Mouse (Mus musculus): ENCODE data around the gene Ankrd28. TPM values are rescaled to one million over a fixed set of nuclear protein-coding genes. Genes with fewer than 3 reads are reported as not detected.
A peak's percentile ranks its signal among the peaks of the same experiment; 100 is the strongest.

Ankrd28 gene
- polyA plus RNA-seq, 1 experiment from 2014 or later, result 9.1 TPM

DNA sequence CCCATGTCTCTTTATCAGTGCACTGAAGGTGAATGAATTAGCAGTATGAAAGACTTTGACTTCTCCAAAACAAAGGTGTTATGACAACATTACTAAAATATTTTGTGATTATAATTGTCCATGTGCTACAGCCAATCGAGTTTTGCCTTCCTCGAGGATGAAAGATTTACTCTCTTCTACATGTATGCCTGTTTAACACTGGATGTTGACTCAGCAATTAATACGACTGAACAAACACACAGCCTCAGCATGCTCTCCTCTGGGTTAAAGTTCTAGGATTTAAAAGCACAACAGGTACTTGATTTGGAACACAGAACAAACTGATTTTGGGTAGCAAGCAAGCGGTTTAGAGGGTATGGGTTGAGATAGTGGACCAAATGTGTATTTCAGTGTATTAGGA lies 1.6 kb upstream of the Ankrd28 start:
- ATAC-seq (ENCODE audit: low FRiP score), result no peak
- Histone ChIP-seq H3K4me2 (peak overlapping the region; percentile 70), H3K36me3 (no peaks in the 10 kb centered on the region), H3K27me3 (replicated peaks) (no peaks in the 10 kb centered on the region), H3K4me1 (peaks cover 19% of the 10 kb centered on the region), H3K9ac (replicated peaks) (0 out of 2 replicates have a peak overlapping the region, but pooled peaks have one; percentile 68), H3K4me3 (replicated peaks) (peak overlapping the region; percentile 96), H3K27ac (replicated peaks) (peak overlapping the region; percentile 91; the same call in 1 of the 2 replicates), H3K9me3 (replicated peaks) (no peaks in the 10 kb centered on the region; the same call in 1 of the 2 replicates)
- 44% methylated on average over 4 of the region's 4 CpGs for WGBS

DNA sequence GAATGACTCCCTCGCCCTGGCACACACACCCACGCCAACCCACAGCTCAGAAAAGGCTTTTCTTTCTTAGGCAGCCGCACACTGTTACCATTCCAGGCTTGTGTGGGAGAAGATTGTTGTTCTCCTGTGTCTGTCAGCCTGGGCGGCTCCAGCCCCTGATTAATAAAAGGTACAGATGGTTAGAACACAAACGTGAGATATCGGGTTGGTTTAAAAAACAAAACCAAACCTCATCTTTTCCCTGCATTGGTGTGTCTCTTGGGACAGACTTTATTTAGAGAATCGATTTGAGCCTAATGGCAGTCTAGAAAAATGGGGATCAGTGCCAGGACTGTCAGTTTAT lies 890 bp upstream of the Ankrd28 start:
- H3K36me3 ChIP-seq, result no peaks in the 10 kb centered on the region
- WGBS, result 2% methylated on average over 7 of the region's 7 CpGs
- peak overlapping the region; percentile 91 for H3K27ac ChIP-seq (replicated peaks)
- peak overlapping the region; percentile 68 for H3K9ac ChIP-seq (replicated peaks)
- no peaks in the 10 kb centered on the region for H3K27me3 ChIP-seq (replicated peaks)
- peak overlapping the region; percentile 70 for H3K4me2 ChIP-seq
- H3K4me1 ChIP-seq, result peaks cover 19% of the 10 kb centered on the region
- H3K9me3 ChIP-seq (replicated peaks), result no peaks in the 10 kb centered on the region
- H3K4me3 ChIP-seq (replicated peaks), result peak overlapping the region; percentile 96
- peak; percentile 46 for ATAC-seq (ENCODE audit: low FRiP score)

DNA sequence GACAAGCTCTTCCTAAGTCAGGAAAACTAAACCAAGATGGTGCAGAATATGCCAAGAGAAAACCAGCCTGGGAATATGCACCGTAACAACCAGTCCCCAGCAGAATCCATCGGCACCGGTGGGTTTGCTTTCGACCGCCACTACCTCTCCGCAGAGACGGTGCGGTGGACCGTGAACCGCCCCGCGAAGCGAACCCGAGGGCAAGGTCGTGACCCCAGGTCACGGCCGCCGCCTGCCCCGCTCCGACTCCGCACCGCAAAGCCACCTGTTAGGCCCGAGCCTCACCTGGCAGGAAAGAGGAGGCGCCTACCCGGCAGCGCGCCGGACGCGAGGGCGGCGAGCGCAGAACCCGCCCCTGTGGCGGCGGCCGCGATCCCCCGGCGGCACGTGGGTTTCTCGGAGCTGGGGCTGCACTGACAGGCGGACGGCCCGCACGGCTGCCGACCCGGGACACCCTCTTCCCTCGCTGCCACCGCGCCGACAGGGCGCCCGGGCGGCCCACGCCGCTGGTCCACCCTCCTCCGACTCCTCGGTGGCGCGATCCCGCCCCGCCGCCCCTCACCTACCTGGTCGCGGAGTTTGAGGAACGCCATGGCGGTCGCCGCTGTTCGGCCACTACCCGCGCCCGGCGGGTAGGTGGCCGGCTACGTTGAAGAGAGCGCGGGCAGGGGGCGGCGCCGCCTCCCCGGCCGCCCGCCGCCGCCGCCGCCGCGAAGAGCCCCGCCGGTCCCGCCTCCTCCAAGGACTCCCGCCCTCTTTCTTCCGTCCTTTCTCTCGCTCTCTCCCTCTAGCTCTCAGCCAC lies 489 bp downstream of the Ankrd28 start:
- H3K27me3 ChIP-seq (replicated peaks), result no peaks in the 10 kb centered on the region
- peak overlapping the region; percentile 92 for H3K27ac ChIP-seq (replicated peaks)
- no peaks in the 10 kb centered on the region for H3K9me3 ChIP-seq (replicated peaks)
- peaks cover 19% of the 10 kb centered on the region for H3K4me1 ChIP-seq
- no peak; the same call in none of the 2 replicates for ATAC-seq (ENCODE audit: low FRiP score)
- H3K4me2 ChIP-seq, result peak overlapping the region; percentile 80
- peak overlapping the region; percentile 87 for H3K9ac ChIP-seq (replicated peaks)
- under 1% methylated on average over 92 of the region's 97 CpGs for WGBS
- peak overlapping the region; percentile 96 for H3K4me3 ChIP-seq (replicated peaks)
- no peaks in the 10 kb centered on the region for H3K36me3 ChIP-seq

DNA sequence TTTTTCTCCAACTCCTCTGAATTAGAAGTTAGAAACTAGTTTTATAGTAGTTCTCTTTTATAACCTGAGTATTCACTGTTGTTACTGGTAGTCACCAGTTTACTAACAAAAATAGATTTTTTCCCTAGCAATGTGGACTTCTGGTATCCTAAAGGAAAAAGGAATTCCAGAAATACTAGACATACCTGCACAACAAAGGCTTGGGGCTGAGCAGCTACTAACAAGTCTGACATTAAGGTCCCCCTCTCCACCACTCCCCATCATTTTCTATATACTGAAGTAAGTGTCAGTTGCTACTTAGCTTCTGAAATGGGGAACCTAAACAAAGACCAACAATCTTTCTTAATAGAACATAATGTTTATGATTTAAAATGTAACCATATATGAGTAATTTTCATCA lies 3.2 kb downstream of the Ankrd28 start:
- H3K27ac ChIP-seq (replicated peaks), result no peak overlapping the region
- no peak overlapping the region for H3K9ac ChIP-seq (replicated peaks)
- no peaks in the 10 kb centered on the region for H3K27me3 ChIP-seq (replicated peaks)
- no peaks in the 10 kb centered on the region for H3K9me3 ChIP-seq (replicated peaks)
- no peak overlapping the region for H3K4me3 ChIP-seq (replicated peaks)
- no peaks in the 10 kb centered on the region for H3K36me3 ChIP-seq
- no peak for ATAC-seq (ENCODE audit: low FRiP score)
- H3K4me1 ChIP-seq, result peaks cover 17% of the 10 kb centered on the region
- no peak overlapping the region for H3K4me2 ChIP-seq

DNA sequence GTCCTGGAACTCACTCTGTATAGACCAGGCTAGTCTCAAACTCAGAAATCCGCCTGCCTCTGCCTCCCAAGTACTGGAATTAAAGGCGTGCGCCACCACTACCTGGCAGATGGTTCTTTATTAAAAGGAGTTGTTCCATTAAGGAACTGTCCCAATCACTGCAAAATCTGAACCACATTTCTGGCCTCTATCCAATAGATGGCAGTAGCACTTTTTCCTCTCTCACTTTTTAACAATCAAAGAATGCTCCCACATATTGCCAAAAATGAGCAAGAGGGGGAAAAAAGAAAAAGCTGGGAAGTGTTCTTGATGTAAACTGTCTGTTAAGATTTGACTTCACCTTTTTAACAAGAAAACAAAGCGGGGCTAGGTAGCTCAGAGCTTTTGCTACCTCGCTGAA lies 20.5 kb downstream of the Ankrd28 start:
- no peaks in the 10 kb centered on the region for H3K27me3 ChIP-seq (replicated peaks)
- no peaks in the 10 kb centered on the region for H3K4me1 ChIP-seq
- no peak overlapping the region for H3K4me3 ChIP-seq (replicated peaks)
- H3K9ac ChIP-seq (replicated peaks), result no peak overlapping the region
- H3K27ac ChIP-seq (replicated peaks), result no peak overlapping the region
- no peaks in the 10 kb centered on the region for H3K36me3 ChIP-seq
- ATAC-seq (ENCODE audit: low FRiP score), result no peak
- 95% methylated on average over 5 of the region's 5 CpGs for WGBS
- no peak overlapping the region for H3K4me2 ChIP-seq
- H3K9me3 ChIP-seq (replicated peaks), result no peaks in the 10 kb centered on the region

DNA sequence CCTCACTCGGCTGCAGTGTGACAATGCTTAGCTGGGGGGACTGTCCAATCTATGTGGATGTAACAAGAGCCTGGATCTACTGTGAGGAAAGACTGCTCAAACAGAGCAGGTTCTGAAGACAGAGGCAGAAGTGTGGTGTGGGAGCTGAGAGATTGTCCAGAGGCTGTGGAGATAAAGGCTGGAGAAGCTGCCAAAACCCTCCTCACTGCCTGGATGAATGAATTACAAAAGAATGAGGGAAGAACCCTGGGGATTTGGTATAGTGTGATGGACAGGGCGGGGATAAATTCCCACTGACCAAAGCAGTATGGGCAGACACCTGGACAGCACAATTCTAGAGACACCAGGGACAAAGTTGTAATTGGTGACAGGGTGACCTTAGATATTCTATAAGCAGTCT lies 26.7 kb downstream of the Ankrd28 start:
- H3K27ac ChIP-seq (replicated peaks), result no peak overlapping the region
- H3K9me3 ChIP-seq (replicated peaks), result no peaks in the 10 kb centered on the region
- H3K4me2 ChIP-seq, result no peak overlapping the region
- no peak overlapping the region for H3K4me3 ChIP-seq (replicated peaks)
- H3K9ac ChIP-seq (replicated peaks), result no peak overlapping the region
- H3K36me3 ChIP-seq, result no peaks in the 10 kb centered on the region
- WGBS, result 49% methylated on average over 2 of the region's 2 CpGs
- no peak for ATAC-seq (ENCODE audit: low FRiP score)
- no peaks in the 10 kb centered on the region for H3K27me3 ChIP-seq (replicated peaks)
- 0 out of 2 replicates have a peak, but pooled peaks cover 2% of the 10 kb centered on the region for H3K4me1 ChIP-seq

DNA sequence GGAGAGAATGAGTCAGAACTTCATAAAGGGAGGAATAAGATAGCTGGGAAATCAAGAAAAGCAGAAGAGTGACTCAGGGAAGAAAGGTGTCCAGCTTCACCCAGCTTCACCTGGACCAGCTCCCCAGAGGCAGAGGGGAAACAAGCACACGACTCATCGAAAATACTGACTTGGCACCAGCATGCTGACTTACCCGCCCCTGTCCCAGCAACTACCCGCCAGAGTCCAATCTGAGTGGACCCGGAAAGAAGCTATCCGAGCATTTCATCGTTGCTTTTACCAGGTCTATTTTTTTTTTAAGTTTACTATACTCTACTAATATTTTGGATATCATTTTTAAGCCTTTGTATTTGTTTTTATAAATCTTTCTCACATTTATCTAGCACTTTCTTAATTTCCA lies 29.5 kb downstream of the Ankrd28 start:
- Histone ChIP-seq H3K9ac (replicated peaks) (no peak overlapping the region), H3K36me3 (no peaks in the 10 kb centered on the region), H3K27me3 (replicated peaks) (no peaks in the 10 kb centered on the region), H3K4me3 (replicated peaks) (no peak overlapping the region), H3K4me1 (0 out of 2 replicates have a peak, but pooled peaks cover 3% of the 10 kb centered on the region), H3K27ac (replicated peaks) (no peak overlapping the region), H3K9me3 (replicated peaks) (no peaks in the 10 kb centered on the region), H3K4me2 (no peak overlapping the region)
- ATAC-seq (ENCODE audit: low FRiP score), result no peak
- WGBS, result 89% methylated on average over 7 of the region's 7 CpGs

DNA sequence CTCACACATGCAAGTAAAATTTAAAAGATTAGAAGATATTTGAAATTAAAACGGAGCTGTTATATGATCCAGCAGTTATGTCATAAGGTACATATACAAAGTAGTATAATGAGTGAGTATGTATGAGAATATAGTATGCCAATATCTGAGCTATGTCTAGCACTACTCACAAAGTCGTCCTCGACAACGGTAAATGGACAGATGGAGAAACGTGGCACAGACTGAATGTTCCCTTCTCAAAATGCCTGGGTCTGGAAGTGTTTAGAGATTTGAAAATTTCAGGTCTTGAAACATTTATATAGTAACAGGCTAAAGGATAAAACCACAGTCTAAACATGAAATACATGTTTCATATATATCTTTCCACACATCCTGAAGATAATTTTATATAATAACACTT lies 30.0 kb downstream of the Ankrd28 start:
- Histone ChIP-seq H3K9me3 (replicated peaks) (no peaks in the 10 kb centered on the region), H3K27ac (replicated peaks) (no peak overlapping the region), H3K9ac (replicated peaks) (no peak overlapping the region), H3K4me3 (replicated peaks) (no peak overlapping the region), H3K36me3 (no peaks in the 10 kb centered on the region), H3K4me2 (no peak overlapping the region), H3K4me1 (0 out of 2 replicates have a peak, but pooled peaks cover 3% of the 10 kb centered on the region), H3K27me3 (replicated peaks) (no peaks in the 10 kb centered on the region)
- WGBS, result 91% methylated on average over 5 of the region's 5 CpGs
- ATAC-seq (ENCODE audit: low FRiP score), result no peak

DNA sequence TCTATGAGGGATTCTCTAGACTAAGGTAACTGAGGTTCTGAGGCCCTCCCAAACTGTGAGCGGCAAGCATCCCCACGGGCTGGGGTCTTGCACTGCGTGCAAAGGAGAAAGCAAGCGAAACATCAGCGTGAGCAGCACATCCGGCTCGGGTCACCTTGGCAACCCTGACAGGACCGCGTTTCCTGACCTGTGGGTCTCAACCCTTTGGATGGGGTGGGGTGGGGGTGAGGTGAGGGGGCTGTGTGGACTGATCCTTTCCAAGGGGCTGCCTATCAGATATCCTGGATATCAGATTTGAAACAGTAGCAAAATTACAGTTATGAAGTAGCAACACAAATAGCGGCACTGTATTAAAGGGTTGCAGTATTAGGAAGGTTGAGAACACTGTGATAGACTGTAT lies 31.5 kb downstream of the Ankrd28 start:
- Histone ChIP-seq H3K27me3 (replicated peaks) (no peaks in the 10 kb centered on the region), H3K4me2 (no peak overlapping the region), H3K9ac (replicated peaks) (no peak overlapping the region), H3K4me3 (replicated peaks) (no peak overlapping the region), H3K27ac (replicated peaks) (no peak overlapping the region), H3K4me1 (peaks cover 11% of the 10 kb centered on the region), H3K36me3 (no peaks in the 10 kb centered on the region), H3K9me3 (replicated peaks) (no peaks in the 10 kb centered on the region)
- 69% methylated on average over 10 of the region's 10 CpGs for WGBS
- ATAC-seq (ENCODE audit: low FRiP score), result no peak

DNA sequence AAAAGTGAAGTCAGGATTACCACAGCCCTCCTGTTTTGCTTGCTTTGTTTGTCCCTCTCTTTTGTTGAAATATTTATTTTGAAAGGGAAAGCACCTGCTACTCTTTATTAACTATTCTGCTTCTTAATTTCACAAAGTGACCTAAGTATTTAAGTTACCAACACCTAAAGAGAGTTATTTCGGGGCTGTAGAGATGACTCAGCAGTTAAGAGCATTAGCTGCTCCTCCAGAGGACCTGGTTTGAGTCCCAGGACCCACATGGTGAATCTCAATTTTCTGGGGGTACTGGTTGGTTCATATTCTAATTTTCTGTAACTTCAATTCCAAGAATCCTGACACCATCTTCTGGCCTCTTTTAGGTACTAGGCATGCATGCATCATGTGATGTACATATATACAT lies 34.9 kb downstream of the Ankrd28 start:
- Histone ChIP-seq H3K9ac (replicated peaks) (no peak overlapping the region), H3K27ac (replicated peaks) (no peak overlapping the region), H3K4me2 (no peak overlapping the region), H3K36me3 (no peaks in the 10 kb centered on the region), H3K4me3 (replicated peaks) (no peak overlapping the region), H3K4me1 (peaks cover 11% of the 10 kb centered on the region), H3K27me3 (replicated peaks) (no peaks in the 10 kb centered on the region), H3K9me3 (replicated peaks) (no peaks in the 10 kb centered on the region)
- 68% methylated on average over 1 of the region's 1 CpGs for WGBS
- ATAC-seq (ENCODE audit: low FRiP score), result no peak

DNA sequence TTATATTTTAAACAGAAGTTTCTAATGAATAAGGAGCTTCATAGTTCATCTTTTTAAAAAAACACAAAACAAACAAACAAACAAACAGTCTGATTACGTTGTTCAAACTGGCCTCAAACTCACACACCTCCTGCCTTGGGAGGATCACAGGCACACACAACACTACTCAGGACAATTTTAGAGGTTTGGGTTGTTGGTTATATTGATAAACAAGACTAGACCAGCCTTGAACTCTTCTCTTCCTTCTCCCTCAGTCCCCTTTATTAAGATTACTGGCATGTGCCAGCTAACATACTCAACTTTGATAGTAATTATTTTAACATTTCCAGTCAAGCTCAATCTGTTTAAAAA lies 35.7 kb downstream of the Ankrd28 start:
- 50% methylated on average over 1 of the region's 1 CpGs for WGBS
- no peak for ATAC-seq (ENCODE audit: low FRiP score)

DNA sequence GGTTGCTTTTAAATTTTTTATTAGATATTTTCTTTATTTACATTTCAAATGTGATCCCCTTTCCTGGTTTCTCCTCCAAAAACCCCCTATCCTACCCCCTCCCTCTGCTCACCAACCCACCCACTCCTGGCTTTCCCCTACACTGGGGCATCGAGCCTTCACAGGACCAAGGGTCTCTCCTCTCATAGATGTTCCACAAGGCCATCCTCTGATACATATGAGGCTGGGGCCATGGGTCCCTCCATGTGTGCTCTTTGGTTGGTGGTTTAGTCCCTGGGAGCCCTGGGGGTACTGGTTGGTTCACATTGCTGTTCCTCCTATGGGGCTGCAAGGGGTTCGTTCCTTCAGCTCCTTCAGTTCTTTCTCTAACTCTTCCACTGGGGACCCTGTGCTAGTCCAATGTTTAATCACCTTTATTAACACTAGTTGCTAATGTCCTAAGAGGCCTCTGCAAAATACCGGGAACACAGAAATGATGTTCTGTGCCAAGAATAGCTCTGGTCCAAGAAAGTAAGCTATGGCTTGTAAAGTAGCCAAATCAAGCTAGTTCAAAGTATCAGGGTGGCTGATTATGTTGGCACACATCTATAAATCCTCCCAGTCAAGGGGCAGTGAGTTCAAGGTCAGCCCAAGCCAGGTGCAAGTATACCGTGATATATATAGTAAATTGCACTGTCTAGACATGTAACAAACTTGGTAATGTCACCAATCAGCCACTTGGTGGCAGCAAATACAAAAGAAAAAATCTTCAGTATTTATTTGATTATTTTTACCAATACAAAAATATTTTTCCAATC lies 36.3 kb downstream of the Ankrd28 start:
- WGBS, result 52% methylated on average over 4 of the region's 4 CpGs
- Histone ChIP-seq H3K9ac (replicated peaks) (no peak overlapping the region), H3K4me1 (peaks cover 11% of the 10 kb centered on the region), H3K27ac (replicated peaks) (no peak overlapping the region), H3K36me3 (no peaks in the 10 kb centered on the region), H3K27me3 (replicated peaks) (no peaks in the 10 kb centered on the region), H3K4me3 (replicated peaks) (no peak overlapping the region), H3K9me3 (replicated peaks) (no peaks in the 10 kb centered on the region), H3K4me2 (no peak overlapping the region)
- peak; percentile 86 for ATAC-seq (ENCODE audit: low FRiP score)

More for the DNA sequence above, 35.7 kb downstream of the Ankrd28 start:
- H3K4me1 ChIP-seq, result peaks cover 11% of the 10 kb centered on the region
- no peak overlapping the region for H3K9ac ChIP-seq (replicated peaks)
- H3K27ac ChIP-seq (replicated peaks), result no peak overlapping the region
- H3K4me2 ChIP-seq, result no peak overlapping the region
- no peaks in the 10 kb centered on the region for H3K36me3 ChIP-seq
- H3K9me3 ChIP-seq (replicated peaks), result no peaks in the 10 kb centered on the region
- H3K4me3 ChIP-seq (replicated peaks), result no peak overlapping the region
- H3K27me3 ChIP-seq (replicated peaks), result no peaks in the 10 kb centered on the region
